Mouse (Mus musculus) CH12.LX (cell line): ENCODE data around the gene Foxo1.

Source experiments
- BHLHE40 ChIP-seq: IDR thresholded peaks from 2 replicates; pipeline ENCODE4 v1.6.1; 2011; ENCODE audit warnings: mild to moderate bottlenecking, low read depth, low read length, improper control_type of control experiment
- CHD2 ChIP-seq: IDR thresholded peaks from 2 replicates; pipeline ENCODE4 v1.6.1; 2011; ENCODE audit warnings: low read length, improper control_type of control experiment
- CTCF ChIP-seq, 2 experiments: IDR thresholded peaks in 1 of 2; conservative IDR thresholded peaks in 1 of 2; 2 replicates each; pipeline ENCODE4 v1.5.1; 2011 to 2012; ENCODE audit warnings: low read depth in 2 of 2, low read length in 2 of 2, improper control_type of control experiment in 1 of 2, inconsistent platforms in 1 of 2, mild to moderate bottlenecking in 1 of 2, moderate library complexity in 1 of 2
- EP300 ChIP-seq: IDR thresholded peaks from 2 replicates; pipeline ENCODE4 v1.6.1; 2011; ENCODE audit warnings: low read length, improper control_type of control experiment
- GABPA ChIP-seq: IDR thresholded peaks from 2 replicates; pipeline ENCODE4 v1.6.1; 2012; ENCODE audit warnings: low read depth, low read length, improper control_type of control experiment, inconsistent platforms; ENCODE audit not compliant: insufficient replicate concordance
- MAFK ChIP-seq: IDR thresholded peaks from 2 replicates; pipeline ENCODE4 v1.6.1; 2011; ENCODE audit warnings: low read length, improper control_type of control experiment; ENCODE audit not compliant: insufficient replicate concordance
- MAZ ChIP-seq: IDR thresholded peaks from 2 replicates; pipeline ENCODE4 v1.6.1; 2012; ENCODE audit warnings: low read depth, mild to moderate bottlenecking, inconsistent platforms, low read length, improper control_type of control experiment, moderate library complexity
- MXI1 ChIP-seq: IDR thresholded peaks from 2 replicates; pipeline ENCODE4 v1.6.1; 2011; ENCODE audit warnings: mild to moderate bottlenecking, low read depth, low read length, improper control_type of control experiment
- NELFE ChIP-seq: IDR thresholded peaks from 2 replicates; pipeline ENCODE4 v1.6.1; 2011; ENCODE audit warnings: low read depth, low read length, improper control_type of control experiment
- NRF1 ChIP-seq: IDR thresholded peaks from 2 replicates; pipeline ENCODE4 v1.6.1; 2014; ENCODE audit warnings: low read depth, mild to moderate bottlenecking, inconsistent platforms, low read length, improper control_type of control experiment, moderate library complexity
- POLR2A ChIP-seq: IDR thresholded peaks from 2 replicates; pipeline ENCODE4 v1.6.1; 2011; ENCODE audit warnings: low read depth, mild to moderate bottlenecking, improper control_type of control experiment, low read length
- SIN3A ChIP-seq: IDR thresholded peaks from 2 replicates; pipeline ENCODE4 v1.6.1; 2012; ENCODE audit warnings: low read length, improper control_type of control experiment, inconsistent platforms
- ZC3H11A ChIP-seq: IDR thresholded peaks from 2 replicates; pipeline ENCODE4 v1.6.1; 2012; ENCODE audit warnings: low read depth, mild to moderate bottlenecking, inconsistent platforms, low read length, improper control_type of control experiment

DNA sequence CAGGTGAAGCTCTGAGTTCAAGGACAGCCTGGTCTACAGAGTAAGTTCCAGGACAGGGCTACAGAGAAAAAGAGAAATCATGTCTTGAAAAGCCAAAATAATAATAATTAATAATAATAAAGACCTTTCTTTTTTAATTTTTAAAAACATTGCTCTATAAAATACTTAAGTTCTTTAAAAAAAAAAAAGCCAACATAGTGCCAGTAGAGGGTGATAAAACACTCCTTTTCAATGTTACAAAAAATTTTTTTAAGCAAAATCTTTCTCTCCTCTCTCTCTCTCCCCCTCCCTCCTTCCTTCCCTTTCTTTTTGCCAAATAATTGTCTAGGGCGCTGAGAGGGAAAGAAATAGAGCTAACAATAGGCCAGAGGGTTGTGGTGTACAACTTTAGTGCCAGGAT is 17.0 kb upstream of the Foxo1 start:
- TF ChIP-seq POLR2A (no peak), MXI1 (no peak), BHLHE40 (no peak), CTCF (conservative IDR thresholded peaks at IDR 0.05 in 1 of 2, IDR thresholded peaks at IDR 0.05 in 1 of 2; ENCODE audit: low read depth in 2 of 2, low read length in 2 of 2) (peak in 1 of 2 experiments; percentile 23; a peak in 1 of 4 replicates), GABPA (no peak), CHD2 (no peak), SIN3A (no peak), NELFE (no peak), MAFK (no peak), NRF1 (no peak), MAZ (no peak), ZC3H11A (no peak), EP300 (no peak)
